18 mouse cellular contexts compared by ENCODE assay signal in the genomic region with DNA sequence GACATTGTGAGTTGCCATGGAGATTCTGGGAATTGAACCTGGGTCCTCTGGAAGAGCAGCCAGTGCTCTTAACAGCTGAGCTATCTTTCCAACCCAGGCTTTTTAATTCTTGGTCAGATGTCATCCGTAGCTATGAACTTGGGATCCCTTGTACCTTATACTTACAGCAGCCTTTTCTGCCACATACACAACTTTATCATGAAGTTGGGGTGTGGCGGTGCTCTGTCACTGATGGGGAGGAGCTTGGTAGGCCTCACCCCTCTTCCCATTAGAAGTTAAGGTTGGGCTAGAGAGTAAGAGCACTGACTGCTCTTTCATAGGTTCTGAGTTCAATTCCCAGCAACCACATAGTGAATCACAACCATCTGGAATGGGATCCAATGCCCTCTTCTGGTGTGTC. TPM values are rescaled to one million over a fixed set of nuclear protein-coding genes. Genes with fewer than 3 reads are reported as not detected.
A peak's percentile ranks its signal among the peaks of the same experiment; 100 is the strongest.
DNase-seq lines count a peak whose midpoint lies in the region; ATAC-seq and TF ChIP-seq lines count a peak whose summit lies in the region.
"Had no signal": no experiment of that assay in that cellular context is flagged by ENCODE, and none has a peak within 500 bp of the region (broad histone marks: within the 10 kb centered on the region; RNA-seq: fewer than 3 reads in every experiment).

No protein-coding gene starts in this region.

- no peak; a peak in 1 of 4 replicates for TF ChIP-seq POLR2A in MEL (IDR thresholded peaks at IDR 0.05; ENCODE audit: control insufficient read depth in 1 of 2, insufficient read depth in 1 of 2, low read depth in 1 of 2, low read length in 2 of 2, poor library complexity in 1 of 2)
- no peak for TF ChIP-seq POLR2A in thymus, adult 2 months (IDR thresholded peaks at IDR 0.05; ENCODE audit: control insufficient read depth, extremely low read depth, insufficient read depth, low read length, poor library complexity)

- no peak overlapping the region for H3K27ac ChIP-seq in MEL (ENCODE audit: control insufficient read depth, low read depth, low read length)
- peak overlapping the region; percentile 55; the same call in 1 of the 2 replicates for H3K27ac ChIP-seq in liver, embryonic 14.5 days
- H3K27ac ChIP-seq in thymus, adult 2 months (ENCODE audit: control insufficient read depth, insufficient read depth, low read length), result no peak overlapping the region
- H3K27ac ChIP-seq in heart, embryonic 12.5 days (ENCODE audit: poor library complexity, severe bottlenecking), result no peak overlapping the region
- H3K27ac ChIP-seq: embryonic facial prominence, embryonic 15.5 days; forebrain, embryonic 12.5 days; hindbrain, embryonic 10.5 days; hindbrain, embryonic 14.5 days had no signal

- peak overlapping the region; percentile 13 for H3K4me2 ChIP-seq in liver, embryonic 14.5 days (ENCODE audit: low read depth)
- no peak overlapping the region for H3K4me2 ChIP-seq in heart, embryonic 12.5 days
- H3K4me2 ChIP-seq: embryonic facial prominence, embryonic 15.5 days; forebrain, embryonic 12.5 days; hindbrain, embryonic 14.5 days had no signal

- no peak overlapping the region for H3K4me3 ChIP-seq in MEL (ENCODE audit: control insufficient read depth in 1 of 2, insufficient read depth in 1 of 2, low read depth in 2 of 2, low read length in 2 of 2)
- no peak overlapping the region for H3K4me3 ChIP-seq in liver, embryonic 14.5 days (ENCODE audit: insufficient read depth in 1 of 2, low read depth in 2 of 2, low read length in 2 of 2)
- no peak overlapping the region for H3K4me3 ChIP-seq in thymus, adult 2 months (ENCODE audit: control insufficient read depth, insufficient read depth, low read length)
- H3K4me3 ChIP-seq in heart, embryonic 12.5 days, result no peak overlapping the region
- H3K4me3 ChIP-seq: embryonic facial prominence, embryonic 15.5 days; forebrain, embryonic 12.5 days; hindbrain, embryonic 10.5 days had no signal

- H3K36me3 ChIP-seq in MEL (ENCODE audit: control insufficient read depth in 1 of 2, insufficient read depth in 2 of 2, low read length in 2 of 2), result peaks cover 0 to 8% of the 10 kb centered on the region in 2 experiments; a peak in 2 of 4 replicates
- H3K36me3 ChIP-seq in liver, embryonic 14.5 days (replicated peaks; ENCODE audit: control insufficient read depth, insufficient read depth, low read depth), result peaks cover 75% of the 10 kb centered on the region
- peaks cover 30% of the 10 kb centered on the region for H3K36me3 ChIP-seq in thymus, adult 2 months (ENCODE audit: control insufficient read depth, insufficient read depth, low read length)
- H3K36me3 ChIP-seq in heart, embryonic 12.5 days, result peaks cover 79% of the 10 kb centered on the region

- TF ChIP-seq RAD21 in MEL (IDR thresholded peaks at IDR 0.05; ENCODE audit: low read depth, low read length), result no peak

- peak; percentile 56 for ATAC-seq in erythroid progenitor cell, adult 5-6 weeks (replicated peaks; ENCODE audit: low FRiP score, poor library complexity, severe bottlenecking)
- peak; percentile 32 for ATAC-seq in liver, embryonic 14.5 days (ENCODE audit: insufficient read depth)
- no peak for ATAC-seq in heart, embryonic 12.5 days (ENCODE audit: insufficient number of reproducible peaks, low FRiP score)
- ATAC-seq: forebrain, embryonic 16.5 days had no signal

- TF ChIP-seq EP300 in MEL (IDR thresholded peaks at IDR 0.05; ENCODE audit: low read depth in 1 of 2, low read length in 2 of 2), result no peak
- TF ChIP-seq EP300 in liver, embryonic 14.5 days (IDR thresholded peaks at IDR 0.05; ENCODE audit: low read depth), result no peak

- TF ChIP-seq CTCF in MEL (IDR thresholded peaks at IDR 0.05 in 2 of 3, conservative IDR thresholded peaks at IDR 0.05 in 1 of 3; ENCODE audit: control insufficient read depth in 1 of 3, insufficient read depth in 1 of 3, low read depth in 2 of 3, low read length in 3 of 3, poor library complexity in 1 of 3, severe bottlenecking in 1 of 3), result no peak
- TF ChIP-seq CTCF in liver, embryonic 14.5 days (IDR thresholded peaks at IDR 0.05; ENCODE audit: low read depth), result no peak
- no peak for TF ChIP-seq CTCF in thymus, adult 2 months (IDR thresholded peaks at IDR 0.05; ENCODE audit: borderline replicate concordance, control insufficient read depth, extremely low read depth, insufficient read depth, low read length, poor library complexity)

- H3K9ac ChIP-seq in MEL (ENCODE audit: control insufficient read depth, low read depth, low read length, poor library complexity, severe bottlenecking), result no peak overlapping the region
- no peak overlapping the region for H3K9ac ChIP-seq in liver, embryonic 14.5 days (replicated peaks)
- no peak overlapping the region for H3K9ac ChIP-seq in heart, embryonic 12.5 days
- H3K9ac ChIP-seq: embryonic facial prominence, embryonic 15.5 days; forebrain, embryonic 12.5 days; hindbrain, embryonic 14.5 days had no signal

- H3K27me3 ChIP-seq in MEL (ENCODE audit: control insufficient read depth in 1 of 2, insufficient read depth in 2 of 2, low read length in 2 of 2), result no peaks in the 10 kb centered on the region
- H3K27me3 ChIP-seq in liver, embryonic 14.5 days (ENCODE audit: control insufficient read depth, insufficient read depth, low read length), result no peaks in the 10 kb centered on the region
- H3K27me3 ChIP-seq in thymus, adult 2 months (ENCODE audit: control insufficient read depth, insufficient read depth, low read length), result no peaks in the 10 kb centered on the region
- H3K27me3 ChIP-seq in heart, embryonic 12.5 days (replicated peaks), result no peaks in the 10 kb centered on the region
- H3K27me3 ChIP-seq: embryonic facial prominence, embryonic 15.5 days; forebrain, embryonic 12.5 days had no signal

- peaks cover 13% of the 10 kb centered on the region for H3K79me2 ChIP-seq in MEL (ENCODE audit: control insufficient read depth, insufficient read depth, low read length, poor library complexity)

- H3K9me3 ChIP-seq in MEL (replicated peaks; ENCODE audit: insufficient read depth, low read length), result no peaks in the 10 kb centered on the region
- H3K9me3 ChIP-seq in liver, embryonic 14.5 days (ENCODE audit: control insufficient read depth, low read length), result no peaks in the 10 kb centered on the region
- H3K9me3 ChIP-seq in heart, embryonic 12.5 days (replicated peaks), result no peaks in the 10 kb centered on the region
- H3K9me3 ChIP-seq: embryonic facial prominence, embryonic 15.5 days; forebrain, embryonic 12.5 days; hindbrain, embryonic 10.5 days had no signal

- 52% methylated on average over 2 of the region's 2 CpGs for WGBS in liver, embryonic 14.5 days (ENCODE audit: insufficient replicate concordance)
- WGBS in thymus, adult 2 months, result 96% methylated on average over 2 of the region's 2 CpGs
- 81% methylated on average over 2 of the region's 2 CpGs for WGBS in heart, embryonic 12.5 days

- H3K4me1 ChIP-seq in MEL (ENCODE audit: control insufficient read depth in 1 of 2, insufficient read depth in 2 of 2, low read length in 2 of 2), result peaks cover 0 to 18% of the 10 kb centered on the region in 2 experiments; a peak in 2 of 4 replicates
- peaks cover 14 to 25% of the 10 kb centered on the region in 2 experiments for H3K4me1 ChIP-seq in liver, embryonic 14.5 days (replicated peaks; ENCODE audit: control insufficient read depth in 2 of 2, insufficient read depth in 2 of 2, low read length in 1 of 2)
- peaks cover 24% of the 10 kb centered on the region for H3K4me1 ChIP-seq in thymus, adult 2 months (replicated peaks; ENCODE audit: control insufficient read depth, insufficient read depth, low read length)
- H3K4me1 ChIP-seq in heart, embryonic 12.5 days (replicated peaks), result peaks cover 22% of the 10 kb centered on the region

- peak; percentile 65 for DNase-seq in MEL (ENCODE audit: low read depth, low spot score)
- peak; percentile 58 for DNase-seq in c-Kit-negative CD71-positive TER-119-positive erythroid progenitor cells, embryonic 14.5 days (ENCODE audit: low read depth, low spot score)
- DNase-seq in liver, embryonic 14.5 days (ENCODE audit: low read depth in 3 of 3, low spot score in 3 of 3), result peak; percentile 43 to 64 (median 55)
- no peak for DNase-seq in thymus, adult 2 months
- no peak for DNase-seq in layer of hippocampus, adult 11-12 months (ENCODE audit: low spot score)
- no peak for DNase-seq in embryo, embryonic 10 days (ENCODE audit: low spot score)
- DNase-seq: adrenal gland, adult 8-10 months; adrenal gland, postnatal 36 days; cerebellum, adult 18-20 months; cerebellum, adult 9-11 months; cerebellum, postnatal 36 days had no signal

RNA-seq across cellular contexts. Expression of gene Mfsd10, which starts 4.0 kb away (rescaled TPM):
- total RNA-seq in MEL (2012; rRNA removed), result 106 and 136 TPM in 2 replicates
- polyA plus RNA-seq in MEL (2012; ENCODE audit: insufficient read depth in 1 of 2, insufficient read length in 2 of 2, low read depth in 1 of 2, low replicate concordance in 2 of 2, missing spikeins in 1 of 2), result 100 to 1,000 TPM in 1 of 2 experiments, not detected in 1; 296 TPM
- 24.9 and 32.7 TPM in 2 replicates for total RNA-seq in erythroid progenitor cell, adult 5-6 weeks (2015; ENCODE audit: low replicate concordance)
- 11.7 and 13.5 TPM in 2 replicates for total RNA-seq in erythroid progenitor cell, adult 5-6 weeks (2017; ENCODE audit: low replicate concordance)
- 53.6 and 68.5 TPM in 2 replicates for polyA plus RNA-seq in liver, embryonic 14.5 days (2012; rRNA removed)
- 33.1 and 46.7 TPM in 2 replicates for polyA plus RNA-seq in liver, embryonic 14.5 days (2014; fragmentation: Nextera tagmentation; extraction: Ambion mirVana)
- polyA plus RNA-seq in thymus, adult 2 months (2012; rRNA removed), result 217 TPM in 2 replicates
- 72.2 and 76.5 TPM in 2 replicates for polyA plus RNA-seq in heart, embryonic 12.5 days (2016; fragmentation: Nextera tagmentation; extraction: Ambion mirVana)

RNA-seq across cellular contexts. Expression of gene Nop14, which starts 27.0 kb away (rescaled TPM):
- total RNA-seq in MEL (2012; rRNA removed), result 87.3 and 101 TPM in 2 replicates
- 100 to 1,000 TPM in 1 of 2 experiments, not detected in 1; 132 TPM for polyA plus RNA-seq in MEL (2012; ENCODE audit: insufficient read depth in 1 of 2, insufficient read length in 2 of 2, low read depth in 1 of 2, low replicate concordance in 2 of 2, missing spikeins in 1 of 2)
- 5.9 and 15.5 TPM in 2 replicates for total RNA-seq in erythroid progenitor cell, adult 5-6 weeks (2015; ENCODE audit: low replicate concordance)
- total RNA-seq in erythroid progenitor cell, adult 5-6 weeks (2017; ENCODE audit: low replicate concordance), result 7.2 and 12.1 TPM in 2 replicates
- polyA plus RNA-seq in liver, embryonic 14.5 days (2012; rRNA removed), result 11.2 and 12.4 TPM in 2 replicates
- 11.9 and 14.4 TPM in 2 replicates for polyA plus RNA-seq in liver, embryonic 14.5 days (2014; fragmentation: Nextera tagmentation; extraction: Ambion mirVana)
- 18.4 and 19.5 TPM in 2 replicates for polyA plus RNA-seq in thymus, adult 2 months (2012; rRNA removed)
- 19.2 and 19.9 TPM in 2 replicates for polyA plus RNA-seq in heart, embryonic 12.5 days (2016; fragmentation: Nextera tagmentation; extraction: Ambion mirVana)

RNA-seq across cellular contexts. Expression of gene Grk4, which starts 27.2 kb away (rescaled TPM):
- total RNA-seq in MEL (2012; rRNA removed), result 0.42 and 0.81 TPM in 2 replicates
- polyA plus RNA-seq in MEL (2012; ENCODE audit: insufficient read depth in 1 of 2, insufficient read length in 2 of 2, low read depth in 1 of 2, low replicate concordance in 2 of 2, missing spikeins in 1 of 2), result under 1 TPM in 1 of 2 experiments, not detected in 1; 0.70 TPM
- 1.7 TPM in 1 of 2 replicates, not detected in the other for total RNA-seq in erythroid progenitor cell, adult 5-6 weeks (2015; ENCODE audit: low replicate concordance)
- total RNA-seq in erythroid progenitor cell, adult 5-6 weeks (2017; ENCODE audit: low replicate concordance), result 0.26 TPM in 1 of 2 replicates, not detected in the other
- polyA plus RNA-seq in liver, embryonic 14.5 days (2012; rRNA removed), result 0.24 and 0.44 TPM in 2 replicates
- polyA plus RNA-seq in liver, embryonic 14.5 days (2014; fragmentation: Nextera tagmentation; extraction: Ambion mirVana), result 0.48 and 0.91 TPM in 2 replicates
- 3.6 and 4.2 TPM in 2 replicates for polyA plus RNA-seq in thymus, adult 2 months (2012; rRNA removed)
- polyA plus RNA-seq in heart, embryonic 12.5 days (2016; fragmentation: Nextera tagmentation; extraction: Ambion mirVana), result 2.7 and 3.6 TPM in 2 replicates

RNA-seq across cellular contexts. Expression of gene Add1, which starts 59.5 kb away (rescaled TPM):
- 54.6 and 79.3 TPM in 2 replicates for total RNA-seq in MEL (2012; rRNA removed)
- polyA plus RNA-seq in MEL (2012; ENCODE audit: insufficient read depth in 1 of 2, insufficient read length in 2 of 2, low read depth in 1 of 2, low replicate concordance in 2 of 2, missing spikeins in 1 of 2), result 100 to 1,000 TPM in 1 of 2 experiments, not detected in 1; 127 TPM
- 547 and 570 TPM in 2 replicates for total RNA-seq in erythroid progenitor cell, adult 5-6 weeks (2015; ENCODE audit: low replicate concordance)
- total RNA-seq in erythroid progenitor cell, adult 5-6 weeks (2017; ENCODE audit: low replicate concordance), result 969 and 1,003 TPM in 2 replicates
- 106 and 118 TPM in 2 replicates for polyA plus RNA-seq in liver, embryonic 14.5 days (2012; rRNA removed)
- polyA plus RNA-seq in liver, embryonic 14.5 days (2014; fragmentation: Nextera tagmentation; extraction: Ambion mirVana), result 113 and 137 TPM in 2 replicates
- polyA plus RNA-seq in thymus, adult 2 months (2012; rRNA removed), result 219 and 224 TPM in 2 replicates
- 188 and 189 TPM in 2 replicates for polyA plus RNA-seq in heart, embryonic 12.5 days (2016; fragmentation: Nextera tagmentation; extraction: Ambion mirVana)

Comparison
In these comparisons a context has a peak if more than half of its experiments do, and no peak if none do; other contexts are left out.
1. DNase-seq: peak in MEL (single experiment), c-Kit-negative CD71-positive TER-119-positive erythroid progenitor cells, embryonic 14.5 days (single experiment) and liver, embryonic 14.5 days (3 of 3); none in thymus, adult 2 months (single experiment), layer of hippocampus, adult 11-12 months (single experiment) and embryo, embryonic 10 days (single experiment).